Mouse (Mus musculus) layer of hippocampus, adult 9-11 months (tissue): ENCODE results near the gene Arhgef17.

ENCODE experiments used
- DNase-seq: peaks from one replicate; pipeline ENCODE4 v3.0.0; 2022

Arhgef17 gene

GRCm38 (mm10) chr7:100931926-100932480 is at the start of gene Arhgef17:
Arhgef17 (minus strand) TSS chr7:100932107.
- DNase-seq, result no peak

GRCm38 (mm10) chr7:100979175-100979574 is 47.3 kb upstream of the Arhgef17 start:
- peak; percentile 49 for DNase-seq

- DNase-seq, result no peak
Observed at GRCm38 (mm10) chr7:100978171-100978570, 46.3 kb upstream of the Arhgef17 start.

DNA sequence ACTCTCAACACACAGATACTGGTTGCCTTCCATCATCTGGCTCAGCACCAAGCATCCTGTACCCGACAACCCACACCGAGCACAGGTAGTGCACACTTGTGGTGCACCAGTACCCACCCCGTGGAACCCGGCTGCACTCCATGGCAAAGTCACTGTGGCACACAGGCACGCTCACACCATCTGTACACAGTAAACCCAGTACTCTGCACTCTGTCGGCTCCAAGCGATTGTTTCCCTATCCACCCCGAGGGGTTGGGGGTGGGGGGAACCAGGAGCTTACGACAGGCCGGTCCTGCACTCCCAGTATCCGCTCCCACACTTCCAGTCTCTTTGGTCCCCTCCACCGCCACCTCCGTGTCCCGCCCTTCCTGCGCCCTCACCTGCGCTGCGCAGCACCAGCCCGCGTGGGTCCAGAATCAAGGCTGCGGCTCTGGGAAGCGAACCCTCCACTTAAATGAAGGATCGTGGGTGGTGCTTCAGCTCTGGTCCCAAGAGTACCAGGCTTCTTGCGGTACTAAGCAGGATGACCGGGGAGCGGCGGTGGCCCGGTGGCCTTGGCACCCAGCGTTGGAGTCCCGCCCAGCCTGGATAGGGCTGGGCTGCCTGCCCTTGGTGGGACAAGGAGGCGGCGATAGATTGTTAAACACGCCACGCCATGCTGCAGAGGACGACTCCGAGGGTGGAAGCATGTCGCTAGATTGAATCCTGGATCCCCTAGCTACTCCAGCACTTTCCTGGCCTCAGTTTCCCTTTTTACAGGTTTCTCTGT is 42.4 kb upstream of the Arhgef17 start, which contains the start of gene P2ry6:
P2ry6 (minus strand) TSS at position 515 of the 769 bp plus-strand sequence.
- no peak for DNase-seq

DNA sequence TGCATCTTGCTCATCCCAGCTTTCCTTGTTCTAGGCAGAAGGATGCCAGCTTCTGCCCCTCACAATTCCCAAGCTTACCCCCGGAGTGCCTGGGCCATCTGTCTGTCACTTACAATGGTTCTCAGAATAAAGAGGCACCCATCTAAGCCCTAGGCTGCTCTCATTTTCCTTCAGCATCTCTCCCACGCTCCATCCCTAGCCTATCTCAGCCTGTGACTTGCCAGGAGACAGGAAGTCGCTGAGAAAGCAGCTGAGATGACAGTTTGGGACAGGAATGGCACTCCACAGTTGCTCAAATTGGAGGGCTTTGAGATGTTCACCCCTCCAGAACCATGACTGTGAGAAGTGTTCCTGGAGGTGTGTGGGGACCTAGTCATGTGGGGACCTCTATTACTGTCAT is 41.0 kb upstream of the Arhgef17 start:
- peak; percentile 52 for DNase-seq

- DNase-seq, result no peak
Observed at GRCm38 (mm10) chr7:100968874-100969659, 37.2 kb upstream of the Arhgef17 start.

DNA sequence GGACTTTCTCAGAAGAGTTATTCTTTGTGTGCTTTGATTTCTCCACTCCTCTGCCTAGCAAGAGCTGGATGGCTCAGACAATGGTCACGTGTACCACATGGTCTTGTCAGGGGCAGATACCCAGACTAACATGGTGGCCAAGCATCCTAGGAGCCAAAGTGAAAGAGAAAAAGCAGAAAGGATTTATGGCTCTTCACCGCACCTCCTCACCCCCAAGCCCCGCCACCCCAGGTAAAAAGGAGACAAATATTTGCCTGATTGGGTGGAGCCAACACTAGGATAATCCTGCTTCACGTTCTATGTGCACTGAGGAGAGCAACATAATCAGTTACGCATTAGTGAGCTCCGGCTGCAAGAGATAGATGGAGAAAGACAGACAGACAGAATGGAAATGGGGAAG is 36.5 kb upstream of the Arhgef17 start:
- no peak for DNase-seq

GRCm38 (mm10) chr7:100967850-100968249 is 35.9 kb upstream of the Arhgef17 start:
- DNase-seq, result no peak

GRCm38 (mm10) chr7:100966014-100966413 is 34.1 kb upstream of the Arhgef17 start:
- no peak for DNase-seq

GRCm38 (mm10) chr7:100965079-100965478 is 33.2 kb upstream of the Arhgef17 start:
- no peak for DNase-seq

- peak; percentile 80 for DNase-seq
Observed at GRCm38 (mm10) chr7:100964242-100964641, 32.3 kb upstream of the Arhgef17 start.

DNA sequence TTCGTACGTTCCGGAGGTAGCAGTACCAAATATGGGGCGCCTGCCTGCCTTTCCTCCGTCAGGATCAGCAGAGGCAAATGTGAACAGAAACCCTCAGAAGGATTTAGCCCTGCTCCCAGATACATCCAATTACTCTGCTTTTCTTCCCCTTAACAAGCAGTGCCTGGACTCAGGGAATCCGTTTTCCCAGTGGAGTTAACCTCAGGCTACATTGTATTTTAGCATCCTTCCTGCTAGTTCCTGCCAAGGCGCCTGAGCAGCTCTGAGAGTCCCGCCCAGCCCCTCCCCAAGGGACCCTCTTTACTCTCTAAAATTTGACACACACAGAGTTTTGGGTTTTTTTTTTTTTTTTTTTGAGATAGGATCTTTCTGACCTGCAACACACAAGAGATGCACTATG is 31.5 kb upstream of the Arhgef17 start:
- no peak for DNase-seq

GRCm38 (mm10) chr7:100961146-100961545 is 29.2 kb upstream of the Arhgef17 start:
- DNase-seq, result peak; percentile 48

GRCm38 (mm10) chr7:100960462-100960861 is 28.6 kb upstream of the Arhgef17 start:
- DNase-seq, result no peak

DNA sequence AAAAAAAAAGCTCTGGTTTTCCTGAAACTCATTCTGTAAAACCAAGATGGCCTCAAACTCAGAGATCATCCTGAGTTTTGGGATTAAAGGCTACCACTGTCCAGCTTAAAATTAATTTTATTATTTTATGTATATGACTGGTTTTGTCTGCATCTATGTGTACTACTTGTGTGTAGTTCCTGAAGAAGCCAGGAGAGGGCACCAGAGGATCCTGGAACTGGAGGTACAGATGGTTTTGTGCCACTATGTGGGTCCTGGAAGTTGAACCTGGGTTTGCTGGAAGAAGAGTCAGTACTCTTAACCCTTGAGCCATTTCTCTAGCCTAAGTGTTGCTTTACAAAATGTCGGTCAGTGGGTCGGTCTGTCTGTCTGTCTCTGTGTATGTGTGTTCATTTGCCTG is 26.5 kb upstream of the Arhgef17 start:
- no peak for DNase-seq

DNA sequence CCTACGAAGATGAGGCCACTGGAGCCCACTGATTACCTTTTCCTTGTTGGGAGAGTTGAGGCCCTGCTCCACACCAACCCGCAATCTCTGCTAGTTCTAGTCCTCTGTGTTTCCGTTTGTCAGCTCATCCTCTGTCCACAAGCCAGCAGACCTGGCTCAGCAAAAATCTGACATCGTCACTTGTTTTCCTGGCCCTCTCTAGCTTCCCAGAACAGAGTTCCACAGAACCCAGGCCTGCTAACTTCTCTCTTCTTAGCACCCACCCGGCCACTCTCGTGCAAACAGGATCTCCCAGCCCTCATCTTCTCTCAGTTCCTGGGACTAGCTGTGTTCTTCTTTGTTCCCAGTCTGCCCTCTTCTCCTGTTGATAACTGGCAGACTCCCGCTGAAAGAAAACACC is 20.8 kb upstream of the Arhgef17 start:
- no peak for DNase-seq

- DNase-seq, result no peak
Observed at GRCm38 (mm10) chr7:100951903-100952302, 20.0 kb upstream of the Arhgef17 start.

- DNase-seq, result peak; percentile 87
Observed at GRCm38 (mm10) chr7:100950481-100951010, 18.6 kb upstream of the Arhgef17 start.

- DNase-seq, result no peak
Observed at GRCm38 (mm10) chr7:100950031-100950430, 18.1 kb upstream of the Arhgef17 start.

GRCm38 (mm10) chr7:100944738-100945137 is 12.8 kb upstream of the Arhgef17 start:
- no peak for DNase-seq

GRCm38 (mm10) chr7:100944306-100944705 is 12.4 kb upstream of the Arhgef17 start:
- DNase-seq, result peak; percentile 61

- peak; percentile 85 for DNase-seq
Observed at GRCm38 (mm10) chr7:100942789-100943615, 11.1 kb upstream of the Arhgef17 start.
